Mouse (Mus musculus) lung, adult 18-20 months (tissue): Measurements from ENCODE around the gene Ccdc69.

Experiments
- DNase-seq, 2 experiments: peaks; one replicate each; pipeline ENCODE4 v3.0.0; 2022; ENCODE audit warnings: mixed read lengths in 2 of 2

The Ccdc69 gene

GRCm38 (mm10) chr11:55004970-55005502, 72.9 kb downstream of the Ccdc69 start:
- no peak for DNase-seq
